Mouse (Mus musculus): Measurements from ENCODE around the gene Sh3d19. TPM values are rescaled to one million over a fixed set of nuclear protein-coding genes. Genes with fewer than 3 reads are reported as not detected.

Gene Sh3d19
- polyA plus RNA-seq, 1 experiment from 2014 or later: 4.7 TPM

- no peak overlapping the region for H3K4me2 ChIP-seq
- no peaks in the 10 kb centered on the region for H3K27me3 ChIP-seq
- peaks cover 19% of the 10 kb centered on the region for H3K4me1 ChIP-seq
- no peak overlapping the region for H3K4me3 ChIP-seq
- H3K9me3 ChIP-seq (replicated peaks): no peaks in the 10 kb centered on the region
- no peak overlapping the region for H3K27ac ChIP-seq
- no peak overlapping the region for H3K9ac ChIP-seq
- ATAC-seq: no peak
- 90% methylated on average over 6 of the region's 6 CpGs for WGBS
- peaks cover 69% of the 10 kb centered on the region for H3K36me3 ChIP-seq (ENCODE audit: poor library complexity, severe bottlenecking)
Measured at GRCm38 (mm10) chr3:86136936-86137574, 166.1 kb downstream of the Sh3d19 start.

GRCm38 (mm10) chr3:86139660-86140059 lies 168.8 kb downstream of the Sh3d19 start:
- Histone ChIP-seq H3K4me3 (no peak overlapping the region), H3K27me3 (no peaks in the 10 kb centered on the region), H3K9me3 (replicated peaks) (no peaks in the 10 kb centered on the region), H3K4me2 (no peak overlapping the region), H3K9ac (no peak overlapping the region), H3K27ac (no peak overlapping the region), H3K4me1 (peaks cover 19% of the 10 kb centered on the region), H3K36me3 (ENCODE audit: poor library complexity, severe bottlenecking) (peaks cover 63% of the 10 kb centered on the region)
- WGBS: 92% methylated on average over 4 of the region's 4 CpGs
- no peak for ATAC-seq

- H3K4me3 ChIP-seq: peak overlapping the region; percentile 94
- peak overlapping the region; percentile 99 for H3K9ac ChIP-seq
- no peak for ATAC-seq
- H3K4me2 ChIP-seq: peak overlapping the region; percentile 70
- H3K27me3 ChIP-seq: no peaks in the 10 kb centered on the region
- H3K9me3 ChIP-seq (replicated peaks): no peaks in the 10 kb centered on the region
- peaks cover 19% of the 10 kb centered on the region for H3K4me1 ChIP-seq
- 14% methylated on average over 7 of the region's 7 CpGs for WGBS
- H3K36me3 ChIP-seq (ENCODE audit: poor library complexity, severe bottlenecking): peaks cover 46% of the 10 kb centered on the region
- H3K27ac ChIP-seq: no peak overlapping the region
Measured at GRCm38 (mm10) chr3:86141366-86141765, 170.5 kb downstream of the Sh3d19 start.

GRCm38 (mm10) chr3:86141886-86142262 lies 171.0 kb downstream of the Sh3d19 start:
- Histone ChIP-seq H3K4me3 (peak overlapping the region; percentile 94), H3K36me3 (ENCODE audit: poor library complexity, severe bottlenecking) (peaks cover 41% of the 10 kb centered on the region), H3K9me3 (replicated peaks) (no peaks in the 10 kb centered on the region), H3K9ac (peak overlapping the region; percentile 99), H3K27me3 (no peaks in the 10 kb centered on the region), H3K4me2 (peak overlapping the region; percentile 70), H3K4me1 (peaks cover 19% of the 10 kb centered on the region), H3K27ac (peak overlapping the region; percentile 86)
- peak; percentile 17 for ATAC-seq
- WGBS: under 1% methylated on average over 18 of the region's 18 CpGs

DNA sequence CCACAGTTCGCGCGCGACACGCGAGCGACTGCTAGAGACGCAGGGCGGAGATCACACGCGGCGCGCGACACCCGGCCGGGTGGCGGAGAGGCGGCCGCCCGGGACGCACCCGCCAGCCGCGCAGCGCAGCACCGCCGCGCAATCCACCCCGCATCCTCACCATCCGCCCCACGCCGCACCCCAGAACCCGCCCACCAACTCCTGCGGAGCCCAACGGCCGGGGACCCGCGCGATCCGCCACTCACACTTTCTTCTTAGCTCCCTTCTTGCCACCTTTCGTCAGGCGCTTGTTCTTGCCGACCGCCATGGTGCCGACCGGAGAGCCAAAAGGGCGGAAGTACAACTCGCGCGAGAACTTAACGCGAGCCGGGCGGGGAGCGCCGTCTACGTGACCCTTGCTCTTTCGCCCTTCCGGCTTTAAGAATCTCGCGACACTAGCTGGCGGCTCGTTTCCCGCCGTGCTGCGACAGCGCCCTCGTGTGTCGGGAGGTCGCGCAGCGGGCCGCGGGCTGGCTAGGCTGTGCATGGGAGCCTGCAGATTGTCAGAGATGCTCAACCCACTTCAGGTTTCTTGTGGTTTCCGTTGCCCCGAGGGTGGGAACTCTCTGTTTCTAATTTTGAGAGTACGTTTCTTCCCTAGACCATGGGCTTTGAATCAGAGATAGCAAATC lies 171.5 kb downstream of the Sh3d19 start, which contains the start of gene Rps3a1:
Rps3a1 (minus strand) TSS at position 440 of the 671 bp plus-strand sequence.
- H3K4me2 ChIP-seq: peak within 1 kb of the TSS; percentile 70
- H3K9ac ChIP-seq: peak within 1 kb of the TSS; percentile 99
- peaks cover 19% of the 10 kb centered on the region for H3K4me1 ChIP-seq
- H3K9me3 ChIP-seq (replicated peaks): no peaks in the 10 kb centered on the region
- peak within 1 kb of the TSS; percentile 94 for H3K4me3 ChIP-seq
- H3K27me3 ChIP-seq: no peaks in the 10 kb centered on the region
- WGBS: under 1% methylated on average over 63 of the region's 77 CpGs
- peaks cover 36% of the 10 kb centered on the region for H3K36me3 ChIP-seq (ENCODE audit: poor library complexity, severe bottlenecking)
- peak within 1 kb of the TSS; percentile 86 for H3K27ac ChIP-seq
- peak; percentile 98 for ATAC-seq

DNA sequence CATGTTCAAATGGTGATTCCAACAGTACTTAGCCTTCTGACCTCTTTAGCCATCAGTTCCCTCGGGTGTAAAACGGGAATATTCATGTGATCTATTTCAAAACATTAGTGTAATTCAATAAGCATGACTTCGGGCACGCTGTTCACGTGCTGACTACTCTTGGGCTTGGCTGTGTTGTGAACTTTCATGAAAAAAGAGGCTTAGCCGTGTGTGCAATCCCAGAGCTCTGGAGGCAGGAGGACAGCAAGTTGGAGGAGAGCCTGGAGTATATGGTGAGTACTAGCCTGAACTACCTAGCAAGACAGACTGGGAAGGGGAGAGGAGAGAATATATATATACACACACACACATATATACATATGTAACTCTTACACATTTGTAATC lies 172.0 kb downstream of the Sh3d19 start:
- WGBS: 45% methylated on average over 6 of the region's 6 CpGs

DNA sequence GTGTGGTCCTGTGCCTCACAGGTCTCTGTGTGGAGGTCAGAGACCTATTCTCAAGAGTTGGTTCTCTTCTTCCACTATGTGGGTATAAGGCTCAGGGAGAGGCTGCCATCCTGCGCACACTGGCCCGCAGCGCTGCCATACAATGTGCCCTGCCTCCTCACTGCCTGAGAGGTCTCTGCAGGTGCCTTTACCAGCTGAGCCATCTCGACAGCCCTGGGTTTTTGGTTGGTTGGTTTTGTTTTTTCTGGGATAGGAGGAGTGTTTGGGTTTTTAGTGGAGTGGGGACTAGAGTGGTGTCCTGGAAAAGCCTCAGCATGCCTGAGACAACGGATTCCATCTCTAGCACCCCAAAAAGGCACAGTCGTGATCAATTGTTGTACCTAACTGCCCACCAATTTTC lies 172.4 kb downstream of the Sh3d19 start:
- Histone ChIP-seq H3K9ac (no peak overlapping the region), H3K4me3 (no peak overlapping the region), H3K36me3 (ENCODE audit: poor library complexity, severe bottlenecking) (peaks cover 26% of the 10 kb centered on the region), H3K4me1 (peaks cover 19% of the 10 kb centered on the region), H3K27me3 (no peaks in the 10 kb centered on the region), H3K27ac (no peak overlapping the region), H3K4me2 (no peak overlapping the region), H3K9me3 (replicated peaks) (no peaks in the 10 kb centered on the region)
- WGBS: 86% methylated on average over 6 of the region's 6 CpGs
- no peak for ATAC-seq

More for the DNA sequence above, 172.0 kb downstream of the Sh3d19 start:
- ATAC-seq: peak; percentile 48
- H3K4me1 ChIP-seq: peaks cover 19% of the 10 kb centered on the region
- no peaks in the 10 kb centered on the region for H3K27me3 ChIP-seq
- H3K9ac ChIP-seq: no peak overlapping the region
- no peak overlapping the region for H3K27ac ChIP-seq
- no peaks in the 10 kb centered on the region for H3K9me3 ChIP-seq (replicated peaks)
- peaks cover 30% of the 10 kb centered on the region for H3K36me3 ChIP-seq (ENCODE audit: poor library complexity, severe bottlenecking)
- peak overlapping the region; percentile 18 for H3K4me2 ChIP-seq
- peak overlapping the region; percentile 94 for H3K4me3 ChIP-seq

DNA sequence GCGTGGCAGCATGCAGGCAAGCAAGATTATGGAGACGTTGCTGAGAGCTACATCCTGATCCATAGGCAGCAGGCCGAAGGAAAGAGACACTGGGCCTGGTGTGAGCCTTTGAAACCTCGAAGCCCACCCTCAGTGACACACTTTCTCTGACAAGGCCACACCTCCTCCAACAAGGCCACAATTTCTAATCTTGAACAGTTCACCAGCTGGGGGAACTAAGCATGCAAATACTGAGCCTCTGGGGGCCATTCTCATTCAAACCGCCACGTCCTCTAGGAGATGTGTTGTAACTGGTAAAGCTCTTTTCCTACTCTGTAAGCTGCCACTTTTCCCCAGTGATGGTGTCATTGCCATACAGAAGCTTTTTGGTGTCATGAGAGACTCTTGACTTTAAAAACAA lies 178.2 kb downstream of the Sh3d19 start:
- Histone ChIP-seq H3K27me3 (no peaks in the 10 kb centered on the region), H3K4me1 (peaks cover 4% of the 10 kb centered on the region; the same call in 1 of the 2 replicates), H3K36me3 (ENCODE audit: poor library complexity, severe bottlenecking) (no peaks in the 10 kb centered on the region), H3K27ac (no peak overlapping the region), H3K4me3 (no peak overlapping the region), H3K9me3 (replicated peaks) (no peaks in the 10 kb centered on the region), H3K4me2 (no peak overlapping the region), H3K9ac (no peak overlapping the region)
- WGBS: 67% methylated on average over 6 of the region's 6 CpGs
- ATAC-seq: no peak

DNA sequence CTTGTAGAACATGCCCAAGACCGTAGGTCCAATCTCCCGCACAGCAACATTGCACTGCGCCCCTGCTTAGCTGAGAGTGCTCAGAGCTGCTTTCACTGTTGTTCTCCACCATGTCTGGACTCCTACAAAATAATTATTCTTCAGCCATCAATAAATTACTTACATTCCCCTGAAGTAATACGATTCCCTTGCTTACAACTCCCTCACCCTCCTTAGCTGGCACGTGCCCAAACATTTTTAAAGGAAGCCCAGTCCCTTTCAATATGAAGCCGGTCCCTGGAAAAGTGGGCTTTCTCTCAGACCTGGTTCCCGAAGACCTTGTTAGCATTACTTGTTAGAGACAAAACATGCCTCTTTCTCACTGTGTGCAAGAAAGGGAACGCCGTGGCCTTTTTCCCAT lies 178.6 kb downstream of the Sh3d19 start:
- H3K36me3 ChIP-seq (ENCODE audit: poor library complexity, severe bottlenecking): no peaks in the 10 kb centered on the region
- peaks cover 4% of the 10 kb centered on the region; the same call in 1 of the 2 replicates for H3K4me1 ChIP-seq
- H3K4me3 ChIP-seq: no peak overlapping the region
- no peak overlapping the region for H3K9ac ChIP-seq
- no peak for ATAC-seq
- H3K4me2 ChIP-seq: no peak overlapping the region
- no peak overlapping the region for H3K27ac ChIP-seq
- no peaks in the 10 kb centered on the region for H3K27me3 ChIP-seq
- 56% methylated on average over 9 of the region's 9 CpGs for WGBS
- no peaks in the 10 kb centered on the region for H3K9me3 ChIP-seq (replicated peaks)

DNA sequence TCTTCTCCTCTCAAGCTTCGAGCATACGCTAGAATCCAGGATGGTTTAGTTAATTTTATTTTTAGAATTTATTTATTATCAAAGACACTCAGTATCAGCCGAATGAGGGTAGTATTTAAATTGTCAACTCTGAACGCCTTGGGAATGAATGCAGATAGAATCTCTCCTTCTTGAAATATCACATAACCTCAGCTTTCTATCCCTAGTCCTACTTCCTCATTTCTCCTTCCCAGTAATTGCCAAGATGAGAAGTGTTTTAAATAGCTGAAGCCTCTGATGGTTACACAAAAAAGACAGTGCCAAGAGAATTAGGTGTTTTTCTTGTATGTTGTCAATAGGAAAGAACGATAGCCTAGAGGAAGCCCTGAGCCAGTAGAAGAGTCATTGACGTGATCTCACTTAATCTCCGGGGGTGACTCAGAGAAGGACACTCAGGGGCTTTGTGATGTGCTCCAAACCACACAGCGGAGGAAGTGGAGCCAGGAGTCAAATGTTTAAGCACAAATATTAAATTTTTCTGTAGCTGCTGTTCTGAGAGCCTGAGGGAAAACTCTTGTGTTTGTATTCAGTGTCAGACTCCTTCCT lies 198.0 kb downstream of the Sh3d19 start:
- H3K9ac ChIP-seq: no peak overlapping the region
- 85% methylated on average over 8 of the region's 8 CpGs for WGBS
- H3K4me1 ChIP-seq: no peaks in the 10 kb centered on the region
- no peak overlapping the region for H3K27ac ChIP-seq
- H3K4me3 ChIP-seq: no peak overlapping the region
- H3K9me3 ChIP-seq (replicated peaks): no peaks in the 10 kb centered on the region
- H3K27me3 ChIP-seq: no peaks in the 10 kb centered on the region
- no peak for ATAC-seq
- no peaks in the 10 kb centered on the region for H3K36me3 ChIP-seq (ENCODE audit: poor library complexity, severe bottlenecking)
- no peak overlapping the region for H3K4me2 ChIP-seq

- no peaks in the 10 kb centered on the region for H3K4me1 ChIP-seq
- WGBS: 93% methylated on average over 7 of the region's 7 CpGs
- no peak overlapping the region for H3K4me2 ChIP-seq
- ATAC-seq: no peak
- no peak overlapping the region for H3K4me3 ChIP-seq
- no peak overlapping the region for H3K9ac ChIP-seq
- no peaks in the 10 kb centered on the region for H3K36me3 ChIP-seq (ENCODE audit: poor library complexity, severe bottlenecking)
- H3K27me3 ChIP-seq: no peaks in the 10 kb centered on the region
- H3K27ac ChIP-seq: no peak overlapping the region
- no peaks in the 10 kb centered on the region for H3K9me3 ChIP-seq (replicated peaks)
Measured at GRCm38 (mm10) chr3:86179714-86180113, 208.8 kb downstream of the Sh3d19 start.

All from forebrain, embryonic 13.5 days (tissue).